Mouse (Mus musculus) MEL-GATA-1-ER (cell line): Measurements from ENCODE around the gene Wipf2.
A peak's percentile ranks its signal among the peaks of the same experiment; 100 is the strongest.

Experiments
- DNase-seq: peaks from one replicate; pipeline ENCODE4 v3.0.0-alpha.2; 2012; ENCODE audit warnings: low read depth; ENCODE audit errors: extremely low read depth

The Wipf2 gene

GRCm38 (mm10) chr11:98942923-98943641 is 79.6 kb downstream of the Wipf2 start:
- DNase-seq = no peak

- DNase-seq = no peak
Measured at GRCm38 (mm10) chr11:98943741-98944461, 80.5 kb downstream of the Wipf2 start.

GRCm38 (mm10) chr11:98944897-98945604 is 81.6 kb downstream of the Wipf2 start:
- no peak for DNase-seq

- no peak for DNase-seq
Measured at GRCm38 (mm10) chr11:98945605-98945977, 82.2 kb downstream of the Wipf2 start.

GRCm38 (mm10) chr11:98947969-98948569 is 84.6 kb downstream of the Wipf2 start:
- peak; percentile 51 for DNase-seq

GRCm38 (mm10) chr11:98949242-98949957 is 86.0 kb downstream of the Wipf2 start:
- no peak for DNase-seq

GRCm38 (mm10) chr11:98949958-98950460 is 86.6 kb downstream of the Wipf2 start:
- DNase-seq = no peak

- DNase-seq = no peak
Measured at GRCm38 (mm10) chr11:98950484-98950883, 87.0 kb downstream of the Wipf2 start.

- no peak for DNase-seq
Measured at GRCm38 (mm10) chr11:98951026-98951906, 87.8 kb downstream of the Wipf2 start.

GRCm38 (mm10) chr11:98952111-98952510 is 88.7 kb downstream of the Wipf2 start:
- no peak for DNase-seq

- no peak for DNase-seq
Measured at GRCm38 (mm10) chr11:98952736-98953135, 89.3 kb downstream of the Wipf2 start.

GRCm38 (mm10) chr11:98953361-98953760 is 89.9 kb downstream of the Wipf2 start:
- no peak for DNase-seq

GRCm38 (mm10) chr11:98953835-98954320 is 90.4 kb downstream of the Wipf2 start:
- no peak for DNase-seq

GRCm38 (mm10) chr11:98954373-98954772 is 90.9 kb downstream of the Wipf2 start:
- no peak for DNase-seq
